Mouse (Mus musculus): ENCODE data around the gene Gsg1l. TPM values are rescaled to one million over a fixed set of nuclear protein-coding genes. Genes with fewer than 3 reads are reported as not detected.

The Gsg1l gene
- polyA plus RNA-seq, 1 experiment from 2014 or later = 6.4 TPM

- ATAC-seq (replicated peaks; ENCODE audit: insufficient number of reproducible peaks, low FRiP score, low TSS enrichment) = no peak
- no peak overlapping the region for H3K27ac ChIP-seq (ENCODE audit: low read depth, low read length)
- WGBS (ENCODE audit: insufficient replicate concordance) = 83% methylated on average over 2 of the region's 2 CpGs
Observed at GRCm38 (mm10) chr7:126099835-126100234, 17.6 kb upstream of the Gsg1l start.

GRCm38 (mm10) chr7:126099163-126099775, 17.1 kb upstream of the Gsg1l start:
- no peak overlapping the region for H3K9ac ChIP-seq (ENCODE audit: low read depth, low read length)
- WGBS (ENCODE audit: insufficient replicate concordance) = 90% methylated on average over 7 of the region's 7 CpGs
- H3K4me2 ChIP-seq = no peak overlapping the region
- H3K4me1 ChIP-seq (ENCODE audit: control insufficient read depth, insufficient read depth, low read length) = no peaks in the 10 kb centered on the region
- no peak overlapping the region for H3K27ac ChIP-seq (ENCODE audit: low read depth, low read length)
- no peaks in the 10 kb centered on the region for H3K9me3 ChIP-seq (replicated peaks; ENCODE audit: control insufficient read depth, low read length)
- peaks cover 27% of the 10 kb centered on the region for H3K36me3 ChIP-seq (ENCODE audit: control insufficient read depth, insufficient read depth, low read length)
- no peaks in the 10 kb centered on the region for H3K27me3 ChIP-seq (ENCODE audit: control insufficient read depth, insufficient read depth, low read length)
- no peak for ATAC-seq (replicated peaks; ENCODE audit: insufficient number of reproducible peaks, low FRiP score, low TSS enrichment)
- H3K4me3 ChIP-seq (ENCODE audit: low read depth, low read length) = no peak overlapping the region

More at GRCm38 (mm10) chr7:126099835-126100234, 17.6 kb upstream of the Gsg1l start:
- Histone ChIP-seq H3K27me3 (ENCODE audit: control insufficient read depth, insufficient read depth, low read length) (no peaks in the 10 kb centered on the region), H3K9me3 (replicated peaks; ENCODE audit: control insufficient read depth, low read length) (no peaks in the 10 kb centered on the region), H3K4me3 (ENCODE audit: low read depth, low read length) (no peak overlapping the region), H3K36me3 (ENCODE audit: control insufficient read depth, insufficient read depth, low read length) (peaks cover 30% of the 10 kb centered on the region), H3K9ac (ENCODE audit: low read depth, low read length) (no peak overlapping the region), H3K4me1 (ENCODE audit: control insufficient read depth, insufficient read depth, low read length) (no peaks in the 10 kb centered on the region), H3K4me2 (no peak overlapping the region)

GRCm38 (mm10) chr7:126097219-126097915, 15.2 kb upstream of the Gsg1l start:
- H3K9ac ChIP-seq (ENCODE audit: low read depth, low read length) = no peak overlapping the region
- no peaks in the 10 kb centered on the region for H3K27me3 ChIP-seq (ENCODE audit: control insufficient read depth, insufficient read depth, low read length)
- no peak for ATAC-seq (replicated peaks; ENCODE audit: insufficient number of reproducible peaks, low FRiP score, low TSS enrichment)
- H3K36me3 ChIP-seq (ENCODE audit: control insufficient read depth, insufficient read depth, low read length) = peaks cover 27% of the 10 kb centered on the region
- H3K4me3 ChIP-seq (ENCODE audit: low read depth, low read length) = no peak overlapping the region
- no peak overlapping the region for H3K27ac ChIP-seq (ENCODE audit: low read depth, low read length)
- no peaks in the 10 kb centered on the region for H3K4me1 ChIP-seq (ENCODE audit: control insufficient read depth, insufficient read depth, low read length)
- H3K9me3 ChIP-seq (replicated peaks; ENCODE audit: control insufficient read depth, low read length) = no peaks in the 10 kb centered on the region
- WGBS (ENCODE audit: insufficient replicate concordance) = 73% methylated on average over 7 of the region's 9 CpGs
- H3K4me2 ChIP-seq = no peak overlapping the region

GRCm38 (mm10) chr7:126096596-126096995, 14.4 kb upstream of the Gsg1l start:
- Histone ChIP-seq H3K9me3 (replicated peaks; ENCODE audit: control insufficient read depth, low read length) (no peaks in the 10 kb centered on the region), H3K4me1 (ENCODE audit: control insufficient read depth, insufficient read depth, low read length) (no peaks in the 10 kb centered on the region), H3K36me3 (ENCODE audit: control insufficient read depth, insufficient read depth, low read length) (peaks cover 21% of the 10 kb centered on the region), H3K4me3 (ENCODE audit: low read depth, low read length) (no peak overlapping the region), H3K27ac (ENCODE audit: low read depth, low read length) (no peak overlapping the region), H3K27me3 (ENCODE audit: control insufficient read depth, insufficient read depth, low read length) (no peaks in the 10 kb centered on the region), H3K9ac (ENCODE audit: low read depth, low read length) (no peak overlapping the region), H3K4me2 (no peak overlapping the region)
- ATAC-seq (replicated peaks; ENCODE audit: insufficient number of reproducible peaks, low FRiP score, low TSS enrichment) = no peak
- 45% methylated on average over 5 of the region's 5 CpGs for WGBS (ENCODE audit: insufficient replicate concordance)

- H3K4me1 ChIP-seq (ENCODE audit: control insufficient read depth, insufficient read depth, low read length) = no peaks in the 10 kb centered on the region
- peaks cover 9% of the 10 kb centered on the region; the same call in 1 of the 2 replicates for H3K36me3 ChIP-seq (ENCODE audit: control insufficient read depth, insufficient read depth, low read length)
- no peaks in the 10 kb centered on the region for H3K27me3 ChIP-seq (ENCODE audit: control insufficient read depth, insufficient read depth, low read length)
- no peak for ATAC-seq (replicated peaks; ENCODE audit: insufficient number of reproducible peaks, low FRiP score, low TSS enrichment)
- H3K9ac ChIP-seq (ENCODE audit: low read depth, low read length) = no peak overlapping the region
- 87% methylated on average over 5 of the region's 5 CpGs for WGBS (ENCODE audit: insufficient replicate concordance)
- H3K4me2 ChIP-seq = no peak overlapping the region
- no peak overlapping the region for H3K27ac ChIP-seq (ENCODE audit: low read depth, low read length)
- H3K4me3 ChIP-seq (ENCODE audit: low read depth, low read length) = no peak overlapping the region
- no peaks in the 10 kb centered on the region for H3K9me3 ChIP-seq (replicated peaks; ENCODE audit: control insufficient read depth, low read length)
Observed at GRCm38 (mm10) chr7:126094738-126095137, 12.5 kb upstream of the Gsg1l start.

GRCm38 (mm10) chr7:126093162-126093561, 11.0 kb upstream of the Gsg1l start:
- Histone ChIP-seq H3K4me2 (no peak overlapping the region), H3K27ac (ENCODE audit: low read depth, low read length) (no peak overlapping the region), H3K4me1 (ENCODE audit: control insufficient read depth, insufficient read depth, low read length) (no peaks in the 10 kb centered on the region), H3K4me3 (ENCODE audit: low read depth, low read length) (no peak overlapping the region), H3K9me3 (replicated peaks; ENCODE audit: control insufficient read depth, low read length) (no peaks in the 10 kb centered on the region), H3K27me3 (ENCODE audit: control insufficient read depth, insufficient read depth, low read length) (no peaks in the 10 kb centered on the region), H3K36me3 (ENCODE audit: control insufficient read depth, insufficient read depth, low read length) (peaks cover 3% of the 10 kb centered on the region; the same call in 1 of the 2 replicates), H3K9ac (ENCODE audit: low read depth, low read length) (no peak overlapping the region)
- no peak for ATAC-seq (replicated peaks; ENCODE audit: insufficient number of reproducible peaks, low FRiP score, low TSS enrichment)
- WGBS (ENCODE audit: insufficient replicate concordance) = 22% methylated on average over 3 of the region's 3 CpGs

- Histone ChIP-seq H3K27ac (ENCODE audit: low read depth, low read length) (no peak overlapping the region), H3K9ac (ENCODE audit: low read depth, low read length) (no peak overlapping the region), H3K9me3 (replicated peaks; ENCODE audit: control insufficient read depth, low read length) (no peaks in the 10 kb centered on the region), H3K4me1 (ENCODE audit: control insufficient read depth, insufficient read depth, low read length) (peaks cover 8% of the 10 kb centered on the region), H3K36me3 (ENCODE audit: control insufficient read depth, insufficient read depth, low read length) (no peaks in the 10 kb centered on the region), H3K27me3 (ENCODE audit: control insufficient read depth, insufficient read depth, low read length) (no peaks in the 10 kb centered on the region), H3K4me3 (ENCODE audit: low read depth, low read length) (no peak overlapping the region), H3K4me2 (no peak overlapping the region)
- 19% methylated on average over 6 of the region's 6 CpGs for WGBS (ENCODE audit: insufficient replicate concordance)
- ATAC-seq (replicated peaks; ENCODE audit: insufficient number of reproducible peaks, low FRiP score, low TSS enrichment) = no peak
Observed at GRCm38 (mm10) chr7:126089782-126090181, 7.6 kb upstream of the Gsg1l start.

GRCm38 (mm10) chr7:126088155-126088554, 5.9 kb upstream of the Gsg1l start:
- Histone ChIP-seq H3K9me3 (replicated peaks; ENCODE audit: control insufficient read depth, low read length) (no peaks in the 10 kb centered on the region), H3K4me1 (ENCODE audit: control insufficient read depth, insufficient read depth, low read length) (peaks cover 13% of the 10 kb centered on the region), H3K27me3 (ENCODE audit: control insufficient read depth, insufficient read depth, low read length) (peaks cover 16% of the 10 kb centered on the region), H3K9ac (ENCODE audit: low read depth, low read length) (no peak overlapping the region), H3K36me3 (ENCODE audit: control insufficient read depth, insufficient read depth, low read length) (no peaks in the 10 kb centered on the region), H3K27ac (ENCODE audit: low read depth, low read length) (no peak overlapping the region), H3K4me3 (ENCODE audit: low read depth, low read length) (no peak overlapping the region), H3K4me2 (no peak overlapping the region)
- no peak for ATAC-seq (replicated peaks; ENCODE audit: insufficient number of reproducible peaks, low FRiP score, low TSS enrichment)
- 18% methylated on average over 6 of the region's 6 CpGs for WGBS (ENCODE audit: insufficient replicate concordance)

- WGBS (ENCODE audit: insufficient replicate concordance) = 55% methylated on average over 10 of the region's 10 CpGs
- Histone ChIP-seq H3K27ac (ENCODE audit: low read depth, low read length) (no peak overlapping the region), H3K4me3 (ENCODE audit: low read depth, low read length) (no peak overlapping the region), H3K36me3 (ENCODE audit: control insufficient read depth, insufficient read depth, low read length) (no peaks in the 10 kb centered on the region), H3K4me2 (no peak overlapping the region), H3K9me3 (replicated peaks; ENCODE audit: control insufficient read depth, low read length) (no peaks in the 10 kb centered on the region), H3K27me3 (ENCODE audit: control insufficient read depth, insufficient read depth, low read length) (peaks cover 22% of the 10 kb centered on the region), H3K9ac (ENCODE audit: low read depth, low read length) (no peak overlapping the region), H3K4me1 (ENCODE audit: control insufficient read depth, insufficient read depth, low read length) (peaks cover 13% of the 10 kb centered on the region)
- ATAC-seq (replicated peaks; ENCODE audit: insufficient number of reproducible peaks, low FRiP score, low TSS enrichment) = no peak
Observed at GRCm38 (mm10) chr7:126087602-126088001, 5.4 kb upstream of the Gsg1l start.

Measured in heart, embryonic 11.5 days (tissue).